Mouse (Mus musculus) MEL (cell line): ENCODE data around the gene Zfp566. TPM values are rescaled to one million over a fixed set of nuclear protein-coding genes. Genes with fewer than 3 reads are reported as not detected.

Source experiments
- DNase-seq: peaks from one replicate; pipeline ENCODE4 v3.0.0; 2011; ENCODE audit warnings: low read depth, low spot score
- H3K27ac ChIP-seq: 2 replicates; pipeline ENCODE4 v1.5.1; 2012; ENCODE audit warnings: low read depth, mild to moderate bottlenecking, control low read depth, low read length, moderate library complexity; ENCODE audit not compliant: control insufficient read depth
- H3K27me3 ChIP-seq, 2 experiments: fragments of 150-350 bp in 1 of 2; sonication (generic) in 1 of 2; 2 replicates each; pipeline ENCODE4 v1.6.1; 2012; ENCODE audit warnings: low read length in 2 of 2, mild to moderate bottlenecking in 2 of 2, improper control_type of control experiment in 1 of 2, moderate library complexity in 1 of 2; ENCODE audit not compliant: insufficient read depth in 2 of 2, control insufficient read depth in 1 of 2
- H3K36me3 ChIP-seq, 2 experiments: 2 replicates each; pipeline ENCODE4 v1.6.1; 2012 to 2014; ENCODE audit warnings: low read length in 2 of 2, improper control_type of control experiment in 1 of 2, inconsistent platforms in 1 of 2, mild to moderate bottlenecking in 1 of 2; ENCODE audit not compliant: insufficient read depth in 2 of 2, control insufficient read depth in 1 of 2
- H3K4me1 ChIP-seq, 2 experiments: fragments of 150-350 bp in 1 of 2; sonication (generic) in 1 of 2; 2 replicates each; pipeline ENCODE4 v1.6.1; 2012; ENCODE audit warnings: low read length in 2 of 2, improper control_type of control experiment in 1 of 2, mild to moderate bottlenecking in 1 of 2; ENCODE audit not compliant: insufficient read depth in 2 of 2, control insufficient read depth in 1 of 2
- H3K4me3 ChIP-seq, 2 experiments: fragments of 150-350 bp in 1 of 2; sonication (generic) in 1 of 2; 2 replicates each; pipeline ENCODE4 v1.5.1; 2012; ENCODE audit warnings: low read depth in 2 of 2, low read length in 2 of 2, mild to moderate bottlenecking in 2 of 2, moderate library complexity in 2 of 2, control low read depth in 1 of 2, improper control_type of control experiment in 1 of 2; ENCODE audit not compliant: control insufficient read depth in 1 of 2, insufficient read depth in 1 of 2
- H3K79me2 ChIP-seq: 2 replicates; pipeline ENCODE4 v1.6.1; 2012; ENCODE audit warnings: mild to moderate bottlenecking, low read length, moderate library complexity; ENCODE audit not compliant: control insufficient read depth, poor library complexity, insufficient read depth
- H3K9ac ChIP-seq: 2 replicates; pipeline ENCODE4 v1.6.1; 2012; ENCODE audit warnings: low read depth, mild to moderate bottlenecking, control low read depth, low read length, moderate library complexity; ENCODE audit not compliant: control insufficient read depth, poor library complexity, severe bottlenecking
- H3K9me3 ChIP-seq: fragments of 150-350 bp; sonication (generic); replicated peaks from 2 replicates; pipeline ENCODE4 v1.6.1; 2012; ENCODE audit warnings: mild to moderate bottlenecking, low read length, improper control_type of control experiment, moderate library complexity; ENCODE audit not compliant: insufficient read depth
- CHD1 ChIP-seq: IDR thresholded peaks from 2 replicates; pipeline ENCODE4 v1.6.1; 2012; ENCODE audit warnings: low read depth, mild to moderate bottlenecking, inconsistent platforms, low read length, improper control_type of control experiment
- CTCF ChIP-seq, 3 experiments: IDR thresholded peaks in 2 of 3; conservative IDR thresholded peaks in 1 of 3; 2 replicates each; pipeline ENCODE4 v1.5.1; 2011 to 2012; ENCODE audit warnings: low read length in 3 of 3, low read depth in 2 of 3, mild to moderate bottlenecking in 2 of 3, improper control_type of control experiment in 1 of 3, inconsistent platforms in 1 of 3, mixed read lengths in 1 of 3, moderate library complexity in 1 of 3; ENCODE audit not compliant: control insufficient read depth in 1 of 3, insufficient read depth in 1 of 3, poor library complexity in 1 of 3, severe bottlenecking in 1 of 3
- E2F4 ChIP-seq: IDR thresholded peaks from 2 replicates; pipeline ENCODE4 v1.6.1; 2011; ENCODE audit warnings: low read depth, low read length, improper control_type of control experiment, borderline replicate concordance
- ELF1 ChIP-seq: IDR thresholded peaks from 2 replicates; pipeline ENCODE4 v1.6.1; 2014; ENCODE audit warnings: low read depth, mild to moderate bottlenecking, inconsistent platforms, low read length, improper control_type of control experiment, moderate library complexity
- EP300 ChIP-seq, 2 experiments: IDR thresholded peaks; 2 replicates each; pipeline ENCODE4 v1.6.1; 2011; ENCODE audit warnings: improper control_type of control experiment in 2 of 2, low read length in 2 of 2, low read depth in 1 of 2, mild to moderate bottlenecking in 1 of 2
- ETS1 ChIP-seq: IDR thresholded peaks from 2 replicates; pipeline ENCODE4 v1.6.1; 2012; ENCODE audit warnings: low read depth, mild to moderate bottlenecking, inconsistent platforms, low read length, improper control_type of control experiment, moderate library complexity
- GABPA ChIP-seq: IDR thresholded peaks from 2 replicates; pipeline ENCODE4 v1.6.1; 2012; ENCODE audit warnings: low read depth, mild to moderate bottlenecking, inconsistent platforms, low read length, improper control_type of control experiment, moderate library complexity
- GATA1 ChIP-seq: IDR thresholded peaks from 2 replicates; pipeline ENCODE4 v1.6.1; 2011; ENCODE audit warnings: low read depth, low read length, improper control_type of control experiment
- HCFC1 ChIP-seq: IDR thresholded peaks from 2 replicates; pipeline ENCODE4 v1.6.1; 2012; ENCODE audit warnings: low read depth, mild to moderate bottlenecking, inconsistent platforms, low read length, improper control_type of control experiment, moderate library complexity
- KAT2A ChIP-seq: conservative IDR thresholded peaks from 2 replicates; pipeline ENCODE4 v1.6.1; 2012; ENCODE audit warnings: low read depth, low read length, improper control_type of control experiment, inconsistent platforms
- MAFK ChIP-seq: IDR thresholded peaks from 2 replicates; pipeline ENCODE4 v1.6.1; 2011; ENCODE audit warnings: low read depth, mild to moderate bottlenecking, low read length, improper control_type of control experiment, borderline replicate concordance
- MAX ChIP-seq: IDR thresholded peaks from 2 replicates; pipeline ENCODE4 v1.6.1; 2011; ENCODE audit warnings: low read length, improper control_type of control experiment
- MYB ChIP-seq: IDR thresholded peaks from 2 replicates; pipeline ENCODE4 v1.6.1; 2011; ENCODE audit warnings: mild to moderate bottlenecking, low read depth, low read length, improper control_type of control experiment
- MYC ChIP-seq: IDR thresholded peaks from 2 replicates; pipeline ENCODE4 v1.6.1; 2011; ENCODE audit warnings: low read depth, mild to moderate bottlenecking, low read length, improper control_type of control experiment, moderate library complexity
- NELFE ChIP-seq: IDR thresholded peaks from 2 replicates; pipeline ENCODE4 v1.6.1; 2011; ENCODE audit warnings: low read depth, low read length, improper control_type of control experiment
- NRF1 ChIP-seq: IDR thresholded peaks from 2 replicates; pipeline ENCODE4 v1.6.1; 2014; ENCODE audit warnings: low read depth, mild to moderate bottlenecking, inconsistent platforms, low read length, improper control_type of control experiment, moderate library complexity; ENCODE audit not compliant: poor library complexity, insufficient read depth, severe bottlenecking
- POLR2A ChIP-seq, 2 experiments: IDR thresholded peaks; 2 replicates each; pipeline ENCODE4 v1.6.1; 2011 to 2012; ENCODE audit warnings: low read length in 2 of 2, mild to moderate bottlenecking in 2 of 2, control low read depth in 1 of 2, improper control_type of control experiment in 1 of 2, low read depth in 1 of 2, moderate library complexity in 1 of 2; ENCODE audit not compliant: control insufficient read depth in 1 of 2, insufficient read depth in 1 of 2, poor library complexity in 1 of 2
- SIN3A ChIP-seq: IDR thresholded peaks from 2 replicates; pipeline ENCODE4 v1.6.1; 2012; ENCODE audit warnings: low read length, improper control_type of control experiment, inconsistent platforms
- SMC3 ChIP-seq: IDR thresholded peaks from 2 replicates; pipeline ENCODE4 v1.6.1; 2011; ENCODE audit warnings: low read depth, low read length, improper control_type of control experiment
- UBTF ChIP-seq: IDR thresholded peaks from 2 replicates; pipeline ENCODE4 v1.6.1; 2012; ENCODE audit warnings: low read depth, mild to moderate bottlenecking, inconsistent platforms, low read length, improper control_type of control experiment, moderate library complexity, borderline replicate concordance; ENCODE audit not compliant: insufficient read depth
- USF1 ChIP-seq: IDR thresholded peaks from 2 replicates; pipeline ENCODE4 v1.6.1; 2014; ENCODE audit warnings: low read depth, mild to moderate bottlenecking, inconsistent platforms, low read length, improper control_type of control experiment, moderate library complexity
- ZKSCAN1 ChIP-seq: IDR thresholded peaks from 2 replicates; pipeline ENCODE4 v1.6.1; 2012; ENCODE audit warnings: low read depth, mild to moderate bottlenecking, inconsistent platforms, low read length, improper control_type of control experiment, moderate library complexity
- ZMIZ1 ChIP-seq: IDR thresholded peaks from 2 replicates; pipeline ENCODE4 v1.6.1; 2012; ENCODE audit warnings: low read depth, mild to moderate bottlenecking, inconsistent platforms, low read length, improper control_type of control experiment, moderate library complexity
- ZNF384 ChIP-seq: IDR thresholded peaks from 2 replicates; pipeline ENCODE4 v1.6.1; 2012; ENCODE audit warnings: low read depth, mild to moderate bottlenecking, inconsistent platforms, low read length, improper control_type of control experiment
- polyA plus RNA-seq, 2 experiments: library from polyadenylated mRNA; stranded (reverse) in 1 of 2; unstranded in 1 of 2; fragments of >175 nt in 1 of 2; fragments of >200 nt in 1 of 2; gene quantifications; 2 replicates each; pipeline versions ENCODE4 v1.2.1 to v1.2.4; 2012; ENCODE audit warnings: low replicate concordance in 2 of 2, low read depth in 1 of 2; ENCODE audit not compliant: insufficient read length in 2 of 2, insufficient read depth in 1 of 2, missing spikeins in 1 of 2
- total RNA-seq: library from RNA; depleted of rRNA; stranded (reverse); fragments of 300-350 nt; gene quantifications from 2 replicates; pipeline ENCODE4 v1.2.3, GENCODE M21; 2012

Gene Zfp566
- total and polyA plus RNA-seq, 3 experiments, result 7.3 to 8.0 TPM; not detected in 1

- no peak for DNase-seq
- H3K27me3 ChIP-seq, result no peaks in the 10 kb centered on the region
- no peaks in the 10 kb centered on the region for H3K4me1 ChIP-seq
- H3K9ac ChIP-seq, result no peak overlapping the region
- TF ChIP-seq MYC, result no peak
- TF ChIP-seq ZKSCAN1, result no peak
- TF ChIP-seq MAX, result no peak
- TF ChIP-seq ELF1, result no peak
- no peak for TF ChIP-seq MAFK
- TF ChIP-seq E2F4, result no peak
- no peak for TF ChIP-seq USF1
- no peak for TF ChIP-seq MYB
- TF ChIP-seq UBTF, result no peak
- no peak for TF ChIP-seq GABPA
- TF ChIP-seq SMC3, result no peak
- TF ChIP-seq ZNF384, result no peak
- H3K9me3 ChIP-seq, result no peaks in the 10 kb centered on the region
- H3K36me3 ChIP-seq, result no peaks in the 10 kb centered on the region
- H3K4me3 ChIP-seq, result no peak overlapping the region
- H3K79me2 ChIP-seq, result no peaks in the 10 kb centered on the region
- no peak overlapping the region for H3K27ac ChIP-seq
Observed at GRCm38 (mm10) chr7:30060341-30060740, 30.0 kb downstream of the Zfp566 start.

GRCm38 (mm10) chr7:30053591-30053990 lies 36.7 kb downstream of the Zfp566 start:
- Histone ChIP-seq H3K9ac (no peak overlapping the region), H3K4me1 (peaks cover 3 to 4% of the 10 kb centered on the region in 2 experiments; a peak in 3 of 4 replicates), H3K36me3 (peaks cover 0 to 5% of the 10 kb centered on the region in 2 experiments; a peak in 2 of 4 replicates), H3K4me3 (no peak overlapping the region), H3K27ac (no peak overlapping the region), H3K9me3 (no peaks in the 10 kb centered on the region), H3K79me2 (no peaks in the 10 kb centered on the region), H3K27me3 (no peaks in the 10 kb centered on the region)
- DNase-seq, result no peak
- 0 out of 2 replicates have a peak, but pooled peaks have one; percentile 27 for TF ChIP-seq ZNF384
- TF ChIP-seq CTCF (IDR thresholded peaks at IDR 0.05 in 2 of 3, conservative IDR thresholded peaks at IDR 0.05 in 1 of 3; ENCODE audit: control insufficient read depth in 1 of 3, insufficient read depth in 1 of 3, low read depth in 2 of 3, low read length in 3 of 3, poor library complexity in 1 of 3, severe bottlenecking in 1 of 3), result no peak
- TF ChIP-seq, all 39 proteins: peak for 1

GRCm38 (mm10) chr7:30050882-30051548 lies 39.3 kb downstream of the Zfp566 start, which contains the start of gene Zfp14:
Zfp14 (minus strand) TSS chr7:30051380.
- peak within 1 kb of the TSS; percentile 82 to 90 for H3K4me3 ChIP-seq
- H3K27ac ChIP-seq, result no peak within 1 kb of the TSS
- no peaks in the 10 kb centered on the region for H3K79me2 ChIP-seq
- no peaks in the 10 kb centered on the region for H3K9me3 ChIP-seq
- DNase-seq, result peak; percentile 92
- H3K36me3 ChIP-seq, result peaks cover 0 to 5% of the 10 kb centered on the region in 2 experiments; a peak in 2 of 4 replicates
- H3K4me1 ChIP-seq, result peaks cover 3 to 4% of the 10 kb centered on the region in 2 experiments; a peak in 3 of 4 replicates
- no peaks in the 10 kb centered on the region for H3K27me3 ChIP-seq
- H3K9ac ChIP-seq, result peak within 1 kb of the TSS; percentile 71
- TF ChIP-seq KAT2A, result no peak; the same call in 1 of the 2 replicates
- TF ChIP-seq MYC, result no peak
- no peak for TF ChIP-seq ZKSCAN1
- TF ChIP-seq HCFC1, result peak; percentile 99
- peak in 1 of 2 experiments; percentile 72; a peak in 3 of 4 replicates for TF ChIP-seq POLR2A (IDR thresholded peaks at IDR 0.05; ENCODE audit: control insufficient read depth in 1 of 2, insufficient read depth in 1 of 2, low read depth in 1 of 2, low read length in 2 of 2, poor library complexity in 1 of 2)
- no peak for TF ChIP-seq CTCF (IDR thresholded peaks at IDR 0.05 in 2 of 3, conservative IDR thresholded peaks at IDR 0.05 in 1 of 3; ENCODE audit: control insufficient read depth in 1 of 3, insufficient read depth in 1 of 3, low read depth in 2 of 3, low read length in 3 of 3, poor library complexity in 1 of 3, severe bottlenecking in 1 of 3)
- no peak for TF ChIP-seq GATA1
- peak; percentile 70 for TF ChIP-seq SIN3A
- no peak; the same call in 1 of the 2 replicates for TF ChIP-seq NELFE
- TF ChIP-seq CHD1, result no peak
- TF ChIP-seq NRF1, result peak; percentile 79
- TF ChIP-seq ZNF384, result no peak
- no peak for TF ChIP-seq EP300 (IDR thresholded peaks at IDR 0.05; ENCODE audit: low read depth in 1 of 2, low read length in 2 of 2)
- no peak for TF ChIP-seq ETS1
- no peak for TF ChIP-seq ZMIZ1
- TF ChIP-seq ELF1, result peak; percentile 84
